Mouse (Mus musculus): ENCODE measurements around the gene Unk. TPM values are rescaled to one million over a fixed set of nuclear protein-coding genes. Genes with fewer than 3 reads are reported as not detected.
A peak's percentile ranks its signal among the peaks of the same experiment; 100 is the strongest.
"Not testable (repeated sequence)": the region's sequence is repeated elsewhere in the genome, so short reads cannot be mapped to it uniquely, and the experiment has no call there.

Gene Unk
- polyA plus RNA-seq, 1 experiment from 2014 or later = 50.3 TPM

DNA sequence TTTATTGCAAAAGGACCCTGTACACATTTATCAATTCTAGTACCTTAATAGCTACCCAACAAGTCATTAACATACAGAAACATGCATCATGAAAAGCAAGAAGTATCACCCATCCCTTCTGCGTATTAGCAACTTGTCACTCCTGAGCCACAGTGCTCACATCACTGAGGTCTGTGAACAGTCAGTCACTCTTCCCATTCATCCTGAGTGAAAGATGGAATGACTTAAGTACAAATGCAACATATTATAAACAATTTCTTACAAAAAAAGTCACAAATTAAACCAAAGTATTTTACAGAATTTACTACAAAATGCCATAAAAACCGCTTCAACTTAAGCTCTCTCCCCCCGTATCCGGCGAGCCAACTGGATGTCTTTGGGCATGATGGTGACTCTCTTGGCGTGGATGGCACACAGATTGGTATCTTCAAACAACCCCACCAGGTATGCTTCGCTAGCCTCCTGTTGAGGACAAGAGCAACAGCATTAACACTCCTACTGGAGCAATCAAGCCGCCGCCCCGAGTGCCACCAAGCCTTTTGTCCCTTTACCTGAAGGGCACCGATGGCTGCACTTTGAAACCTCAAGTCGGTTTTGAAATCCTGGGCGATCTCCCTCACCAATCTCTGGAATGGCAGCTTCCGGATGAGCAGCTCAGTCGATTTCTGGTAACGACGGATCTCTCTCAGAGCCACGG is 6.9 kb upstream of the Unk start:
- Histone ChIP-seq H3K9ac (replicated peaks) (peak overlapping the region; percentile 100), H3K4me2 (replicated peaks) (peak overlapping the region; percentile 59), H3K36me3 (0 out of 2 replicates have a peak, but pooled peaks cover 10% of the 10 kb centered on the region), H3K27ac (replicated peaks) (peak overlapping the region; percentile 99), H3K4me1 (peaks cover 12% of the 10 kb centered on the region), H3K4me3 (peak overlapping the region; percentile 83)
- H3K9me3 ChIP-seq; ATAC-seq (ENCODE audit: low FRiP score, low read depth); H3K27me3 ChIP-seq: not testable (repeated sequence)
- WGBS = 7% methylated on average over 18 of the region's 18 CpGs

DNA sequence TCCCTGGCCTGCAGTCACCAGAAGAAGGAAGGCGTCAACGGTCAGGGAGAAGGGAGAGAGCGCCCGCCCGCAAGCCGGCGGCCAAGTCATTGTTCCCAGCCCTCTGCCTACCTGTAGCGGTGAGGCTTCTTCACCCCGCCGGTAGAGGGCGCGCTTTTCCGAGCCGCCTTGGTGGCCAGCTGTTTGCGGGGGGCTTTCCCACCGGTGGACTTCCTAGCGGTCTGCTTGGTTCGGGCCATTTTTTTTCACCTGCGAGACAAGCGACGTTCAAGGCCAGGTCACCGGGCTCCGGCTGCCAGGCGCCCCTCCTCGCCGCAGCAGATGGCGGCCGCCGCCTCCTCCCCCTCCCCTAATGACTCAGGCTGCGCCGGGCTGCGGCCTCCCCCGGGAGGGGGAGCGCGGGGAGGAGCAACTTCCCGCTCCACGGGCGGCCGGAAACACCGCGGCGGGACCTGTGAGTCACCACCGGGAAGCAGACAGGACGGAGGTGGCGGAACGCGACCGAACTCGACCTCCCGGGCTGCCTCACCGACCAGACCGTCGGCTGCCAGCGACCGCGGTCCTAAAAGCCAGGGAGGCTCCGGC is 6.3 kb upstream of the Unk start:
- Histone ChIP-seq H3K27me3 (no peaks in the 10 kb centered on the region), H3K36me3 (0 out of 2 replicates have a peak, but pooled peaks cover 10% of the 10 kb centered on the region), H3K27ac (replicated peaks) (peak overlapping the region; percentile 99), H3K4me2 (replicated peaks) (peak overlapping the region; percentile 59), H3K9me3 (no peaks in the 10 kb centered on the region), H3K4me3 (peak overlapping the region; percentile 83), H3K4me1 (peaks cover 12% of the 10 kb centered on the region), H3K9ac (replicated peaks) (peak overlapping the region; percentile 100)
- ATAC-seq (ENCODE audit: low FRiP score, low read depth) = peak; percentile 67
- under 1% methylated on average over 53 of the region's 57 CpGs for WGBS

- peak; percentile 93 for ATAC-seq (ENCODE audit: low FRiP score, low read depth)
- H3K27ac ChIP-seq (replicated peaks) = peak overlapping the region; percentile 99
- no peaks in the 10 kb centered on the region for H3K9me3 ChIP-seq
- H3K4me3 ChIP-seq = peak overlapping the region; percentile 83
- H3K36me3 ChIP-seq = 0 out of 2 replicates have a peak, but pooled peaks cover 10% of the 10 kb centered on the region
- no peaks in the 10 kb centered on the region for H3K27me3 ChIP-seq
- peak overlapping the region; percentile 59 for H3K4me2 ChIP-seq (replicated peaks)
- under 1% methylated on average over 37 of the region's 37 CpGs for WGBS
- peak overlapping the region; percentile 100 for H3K9ac ChIP-seq (replicated peaks)
- peaks cover 12% of the 10 kb centered on the region for H3K4me1 ChIP-seq
Measured at GRCm38 (mm10) chr11:116024356-116024808, 5.7 kb upstream of the Unk start.

DNA sequence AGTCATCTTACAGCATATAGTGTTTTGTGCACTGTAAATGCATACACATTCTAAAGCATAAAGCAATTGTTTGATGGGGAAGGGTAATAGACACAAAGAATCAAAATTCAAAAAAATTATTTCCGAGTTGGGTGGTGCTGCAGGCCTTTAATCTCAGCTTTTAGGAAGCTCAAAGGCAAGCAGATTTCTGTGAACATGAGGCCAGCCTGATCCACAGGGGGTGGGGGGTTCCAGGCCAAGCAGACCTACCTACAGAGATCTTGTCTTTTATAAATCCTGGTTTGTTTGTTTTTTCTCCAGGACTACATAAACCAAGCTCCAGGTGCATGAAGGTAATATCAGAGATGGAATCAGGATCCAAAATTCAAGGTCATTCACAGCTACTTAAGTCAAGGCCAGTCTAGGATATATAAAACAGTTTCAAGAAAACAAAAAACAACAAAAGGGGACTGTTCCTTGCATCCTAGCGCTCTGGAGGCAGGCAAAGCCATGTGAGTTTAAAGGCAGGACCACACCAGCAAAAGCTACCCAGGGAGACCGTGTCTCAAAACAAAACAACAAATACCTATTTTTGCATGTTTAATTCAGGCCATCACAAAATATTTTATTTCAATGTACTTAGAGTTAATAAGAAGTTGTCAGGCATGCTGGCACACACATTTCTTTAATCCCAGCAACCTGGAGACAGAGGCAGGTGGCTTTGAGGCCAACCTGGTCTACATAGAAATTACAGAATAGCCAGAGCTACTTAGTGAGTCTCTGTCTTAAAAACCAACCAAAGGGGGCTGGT is 4.9 kb upstream of the Unk start:
- H3K9ac ChIP-seq (replicated peaks) = no peak overlapping the region
- WGBS = 87% methylated on average over 3 of the region's 3 CpGs
- H3K27me3 ChIP-seq = no peaks in the 10 kb centered on the region
- 0 out of 2 replicates have a peak, but pooled peaks cover 10% of the 10 kb centered on the region for H3K36me3 ChIP-seq
- no peaks in the 10 kb centered on the region for H3K9me3 ChIP-seq
- H3K4me1 ChIP-seq = peaks cover 17% of the 10 kb centered on the region
- no peak for ATAC-seq (ENCODE audit: low FRiP score, low read depth)
- H3K4me2 ChIP-seq (replicated peaks) = no peak overlapping the region
- H3K4me3 ChIP-seq = no peak overlapping the region
- H3K27ac ChIP-seq (replicated peaks) = peak overlapping the region; percentile 52; the same call in 1 of the 2 replicates

- Histone ChIP-seq H3K9ac (replicated peaks) (no peak within 1 kb of the TSS), H3K4me3 (no peak within 1 kb of the TSS), H3K27ac (replicated peaks) (no peak within 1 kb of the TSS), H3K4me2 (replicated peaks) (no peak within 1 kb of the TSS), H3K36me3 (no peaks in the 10 kb centered on the region), H3K27me3 (no peaks in the 10 kb centered on the region), H3K9me3 (no peaks in the 10 kb centered on the region), H3K4me1 (peaks cover 19% of the 10 kb centered on the region)
- WGBS = 83% methylated on average over 4 of the region's 4 CpGs
- ATAC-seq (ENCODE audit: low FRiP score, low read depth) = no peak
Measured at GRCm38 (mm10) chr11:116027756-116028155, 2.4 kb upstream of the Unk start, which contains the start of gene H3f3b. H3f3b (minus strand) TSS chr11:116027962.

- ATAC-seq (ENCODE audit: low FRiP score, low read depth) = no peak
- peaks cover 21% of the 10 kb centered on the region for H3K4me1 ChIP-seq
- H3K4me2 ChIP-seq (replicated peaks) = no peak overlapping the region
- H3K36me3 ChIP-seq = no peaks in the 10 kb centered on the region
- H3K27ac ChIP-seq (replicated peaks) = no peak overlapping the region
- H3K9ac ChIP-seq (replicated peaks) = no peak overlapping the region
- WGBS = 80% methylated on average over 9 of the region's 9 CpGs
- H3K4me3 ChIP-seq = no peak overlapping the region
- H3K9me3 ChIP-seq = no peaks in the 10 kb centered on the region
- H3K27me3 ChIP-seq = no peaks in the 10 kb centered on the region
Measured at GRCm38 (mm10) chr11:116028177-116028865, 1.8 kb upstream of the Unk start.

- no peaks in the 10 kb centered on the region for H3K9me3 ChIP-seq
- no peaks in the 10 kb centered on the region for H3K27me3 ChIP-seq
- H3K36me3 ChIP-seq = no peaks in the 10 kb centered on the region
- 80% methylated on average over 6 of the region's 6 CpGs for WGBS
- H3K4me3 ChIP-seq = peak overlapping the region; percentile 75
- peak overlapping the region; percentile 50 for H3K4me2 ChIP-seq (replicated peaks)
- H3K9ac ChIP-seq (replicated peaks) = peak overlapping the region; percentile 92; the same call in 1 of the 2 replicates
- H3K27ac ChIP-seq (replicated peaks) = no peak overlapping the region
- no peak for ATAC-seq (ENCODE audit: low FRiP score, low read depth)
- peaks cover 21% of the 10 kb centered on the region for H3K4me1 ChIP-seq
Measured at GRCm38 (mm10) chr11:116029086-116029865, 846 bp upstream of the Unk start.

DNA sequence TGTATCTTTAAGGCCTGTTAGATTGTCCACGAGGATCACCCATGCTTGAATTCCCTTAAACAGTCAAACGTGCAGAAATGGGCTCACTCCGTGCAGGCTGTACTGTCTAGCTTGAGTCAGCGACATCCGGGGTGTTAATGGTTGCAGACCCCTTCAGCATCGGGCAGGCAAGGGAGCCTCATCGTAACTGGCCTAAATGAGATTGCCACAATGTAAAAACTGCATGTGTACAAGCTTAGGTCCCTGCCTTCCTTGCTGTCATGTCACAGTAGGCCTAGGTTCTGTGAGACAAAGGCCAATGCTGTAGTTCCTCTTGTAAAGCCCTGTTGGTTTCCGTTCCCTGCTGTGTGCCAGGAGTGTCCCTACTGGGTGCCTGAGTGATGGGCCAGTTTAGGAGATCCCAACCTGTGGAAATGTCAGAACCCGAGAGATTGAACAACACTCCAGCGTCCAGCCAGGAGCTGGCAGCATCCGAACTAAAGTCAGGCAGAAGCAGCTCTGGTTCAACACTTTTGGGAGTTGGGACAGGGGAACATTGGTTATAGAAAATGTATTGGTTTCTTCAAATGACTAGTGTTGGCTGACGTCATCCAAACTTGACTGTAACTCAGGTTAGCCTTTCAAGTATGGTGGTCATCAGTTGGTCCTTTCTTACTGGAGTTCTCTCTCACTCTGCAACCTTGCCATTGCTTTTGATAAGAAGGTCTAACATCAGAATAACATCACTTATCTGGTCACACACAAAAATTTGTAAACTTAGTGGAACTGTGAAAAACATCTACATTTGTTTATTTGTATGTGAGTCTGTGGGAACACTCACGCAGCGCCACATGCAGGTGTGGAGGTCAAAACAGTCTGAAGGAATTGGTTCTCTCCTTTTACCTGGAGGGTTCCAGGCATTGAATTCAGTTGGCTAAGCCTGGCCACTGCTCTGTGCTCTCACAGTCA is 1.1 kb downstream of the Unk start:
- Histone ChIP-seq H3K4me1 (peaks cover 21% of the 10 kb centered on the region), H3K9ac (replicated peaks) (peak overlapping the region; percentile 92), H3K9me3 (no peaks in the 10 kb centered on the region), H3K4me3 (peak overlapping the region; percentile 75), H3K27me3 (no peaks in the 10 kb centered on the region), H3K36me3 (peaks cover 5% of the 10 kb centered on the region; the same call in 1 of the 2 replicates), H3K27ac (replicated peaks) (peak overlapping the region; percentile 98), H3K4me2 (replicated peaks) (peak overlapping the region; percentile 86)
- 29% methylated on average over 14 of the region's 14 CpGs for WGBS
- peak; percentile 41 for ATAC-seq (ENCODE audit: low FRiP score, low read depth)

GRCm38 (mm10) chr11:116034584-116034983 is 4.5 kb downstream of the Unk start:
- WGBS = 95% methylated on average over 6 of the region's 6 CpGs
- no peak overlapping the region for H3K4me3 ChIP-seq
- H3K9me3 ChIP-seq = no peaks in the 10 kb centered on the region
- no peak overlapping the region for H3K27ac ChIP-seq (replicated peaks)
- H3K27me3 ChIP-seq = no peaks in the 10 kb centered on the region
- peaks cover 17% of the 10 kb centered on the region for H3K36me3 ChIP-seq
- no peak overlapping the region for H3K4me2 ChIP-seq (replicated peaks)
- no peak overlapping the region for H3K9ac ChIP-seq (replicated peaks)
- peaks cover 18% of the 10 kb centered on the region for H3K4me1 ChIP-seq
- no peak for ATAC-seq (ENCODE audit: low FRiP score, low read depth)

- Histone ChIP-seq H3K9ac (replicated peaks) (no peak overlapping the region), H3K4me3 (no peak overlapping the region), H3K4me1 (peaks cover 8% of the 10 kb centered on the region), H3K9me3 (no peaks in the 10 kb centered on the region), H3K27ac (replicated peaks) (no peak overlapping the region), H3K36me3 (peaks cover 33% of the 10 kb centered on the region), H3K4me2 (replicated peaks) (no peak overlapping the region), H3K27me3 (no peaks in the 10 kb centered on the region)
- no peak for ATAC-seq (ENCODE audit: low FRiP score, low read depth)
- 97% methylated on average over 3 of the region's 3 CpGs for WGBS
Measured at GRCm38 (mm10) chr11:116036671-116037070, 6.5 kb downstream of the Unk start.
